Mouse (Mus musculus) cerebral cortex, adult 2 months (tissue): Measurements from ENCODE around the gene Col17a1.

Experiments used
- WGBS: fragments of 180-500 bp; shearing (Covaris S2); methylation state at CpG from one replicate; pipeline ENCODE4 v1.1.7; 2018; 5-methylcytosine and 5-hydroxymethylcytosine counted together

Gene Col17a1

GRCm38 (mm10) chr19:47667601-47668000 lies 24.3 kb downstream of the Col17a1 start:
- WGBS: 64% methylated on average over 8 of the region's 8 CpGs

GRCm38 (mm10) chr19:47659765-47660408 lies 32.0 kb downstream of the Col17a1 start:
- 91% methylated on average over 9 of the region's 9 CpGs for WGBS

- 31% methylated on average over 5 of the region's 5 CpGs for WGBS
Measured at GRCm38 (mm10) chr19:47658914-47659535, 32.9 kb downstream of the Col17a1 start.

- WGBS: 75% methylated on average over 11 of the region's 11 CpGs
Measured at GRCm38 (mm10) chr19:47654896-47655295, 37.0 kb downstream of the Col17a1 start.

GRCm38 (mm10) chr19:47653173-47653572 lies 38.7 kb downstream of the Col17a1 start:
- 61% methylated on average over 8 of the region's 8 CpGs for WGBS

GRCm38 (mm10) chr19:47652255-47652654 lies 39.6 kb downstream of the Col17a1 start:
- 88% methylated on average over 8 of the region's 8 CpGs for WGBS

GRCm38 (mm10) chr19:47651160-47651480 lies 40.8 kb downstream of the Col17a1 start:
- WGBS: 92% methylated on average over 5 of the region's 5 CpGs

- 95% methylated on average over 16 of the region's 16 CpGs for WGBS
Measured at GRCm38 (mm10) chr19:47650366-47651159, 41.3 kb downstream of the Col17a1 start.

- 93% methylated on average over 6 of the region's 6 CpGs for WGBS
Measured at GRCm38 (mm10) chr19:47649071-47649470, 42.8 kb downstream of the Col17a1 start.

GRCm38 (mm10) chr19:47646508-47647120 lies 45.3 kb downstream of the Col17a1 start:
- 54% methylated on average over 6 of the region's 6 CpGs for WGBS

- 45% methylated on average over 6 of the region's 6 CpGs for WGBS
Measured at GRCm38 (mm10) chr19:47645583-47645982, 46.3 kb downstream of the Col17a1 start.

- 48% methylated on average over 2 of the region's 2 CpGs for WGBS
Measured at GRCm38 (mm10) chr19:47643910-47644309, 48.0 kb downstream of the Col17a1 start.

- WGBS: 58% methylated on average over 4 of the region's 4 CpGs
Measured at GRCm38 (mm10) chr19:47635380-47635779, 56.5 kb downstream of the Col17a1 start.

- 98% methylated on average over 5 of the region's 5 CpGs for WGBS
Measured at GRCm38 (mm10) chr19:47631799-47632198, 60.1 kb downstream of the Col17a1 start.

GRCm38 (mm10) chr19:47630381-47630780 lies 61.5 kb downstream of the Col17a1 start:
- WGBS: 58% methylated on average over 5 of the region's 5 CpGs

- 76% methylated on average over 5 of the region's 5 CpGs for WGBS
Measured at GRCm38 (mm10) chr19:47629068-47629467, 62.8 kb downstream of the Col17a1 start.

- 64% methylated on average over 10 of the region's 10 CpGs for WGBS
Measured at GRCm38 (mm10) chr19:47627450-47627849, 64.4 kb downstream of the Col17a1 start.

- 65% methylated on average over 10 of the region's 10 CpGs for WGBS
Measured at GRCm38 (mm10) chr19:47624940-47625711, 66.8 kb downstream of the Col17a1 start.

- WGBS: 83% methylated on average over 8 of the region's 8 CpGs
Measured at GRCm38 (mm10) chr19:47621478-47621877, 70.4 kb downstream of the Col17a1 start.

GRCm38 (mm10) chr19:47613442-47613841 lies 78.5 kb downstream of the Col17a1 start:
- 55% methylated on average over 7 of the region's 7 CpGs for WGBS

- 29% methylated on average over 3 of the region's 3 CpGs for WGBS
Measured at GRCm38 (mm10) chr19:47608513-47608912, 83.4 kb downstream of the Col17a1 start.
